Mouse (Mus musculus) testis, postnatal 10 days (tissue): ENCODE data around the gene Tiparp.
A peak's percentile ranks its signal among the peaks of the same experiment; 100 is the strongest.

Experiments
- DNase-seq: peaks from one replicate; pipeline ENCODE4 v3.0.0; 2021; ENCODE audit warnings: low spot score

Tiparp gene

GRCm38 (mm10) chr3:65584329-65584728 lies 56.1 kb downstream of the Tiparp start:
- no peak for DNase-seq

- no peak for DNase-seq
These were observed 57.1 kb downstream of the Tiparp start for GRCm38 (mm10) chr3:65585291-65585690.

GRCm38 (mm10) chr3:65585823-65586482 lies 57.7 kb downstream of the Tiparp start:
- no peak for DNase-seq

GRCm38 (mm10) chr3:65586483-65586905 lies 58.3 kb downstream of the Tiparp start:
- DNase-seq = peak; percentile 49

GRCm38 (mm10) chr3:65586966-65587365 lies 58.8 kb downstream of the Tiparp start:
- DNase-seq = no peak

- DNase-seq = no peak
These were observed 60.2 kb downstream of the Tiparp start for GRCm38 (mm10) chr3:65588424-65588823.

GRCm38 (mm10) chr3:65592850-65593249 lies 64.6 kb downstream of the Tiparp start:
- no peak for DNase-seq

GRCm38 (mm10) chr3:65594493-65594892 lies 66.3 kb downstream of the Tiparp start:
- no peak for DNase-seq

- DNase-seq = no peak
These were observed 67.0 kb downstream of the Tiparp start for GRCm38 (mm10) chr3:65595196-65595595.

- DNase-seq = no peak
These were observed 70.0 kb downstream of the Tiparp start for GRCm38 (mm10) chr3:65598071-65598830.

- DNase-seq = no peak
These were observed 70.9 kb downstream of the Tiparp start for GRCm38 (mm10) chr3:65599151-65599550.

GRCm38 (mm10) chr3:65601291-65602050 lies 73.3 kb downstream of the Tiparp start:
- DNase-seq = no peak

GRCm38 (mm10) chr3:65603392-65604055 lies 75.3 kb downstream of the Tiparp start:
- DNase-seq = no peak
